Mouse (Mus musculus) ES-Bruce4 (cell line): ENCODE results near the gene Dnajc13. TPM values are rescaled to one million over a fixed set of nuclear protein-coding genes. Genes with fewer than 3 reads are reported as not detected.

Experiments
- H3K27ac ChIP-seq: 2 replicates; pipeline ENCODE4 v1.5.1; 2012; ENCODE audit warnings: low read length, inconsistent platforms; ENCODE audit not compliant: insufficient read depth
- H3K27me3 ChIP-seq: 2 replicates; pipeline ENCODE4 v1.6.1; 2012; ENCODE audit warnings: mild to moderate bottlenecking, low read length, inconsistent platforms; ENCODE audit not compliant: control insufficient read depth, poor library complexity, insufficient read depth, severe bottlenecking
- H3K36me3 ChIP-seq: 2 replicates; pipeline ENCODE4 v1.6.1; 2012; ENCODE audit warnings: inconsistent platforms, mild to moderate bottlenecking, low read length, moderate library complexity; ENCODE audit not compliant: control insufficient read depth, poor library complexity, insufficient read depth, severe bottlenecking
- H3K4me1 ChIP-seq: one replicate; pipeline ENCODE4 v1.8.1; 2011; ENCODE audit warnings: low read length; ENCODE audit not compliant: control insufficient read depth, insufficient read depth
- H3K4me3 ChIP-seq: 2 replicates; pipeline ENCODE4 v1.5.1; 2011; ENCODE audit warnings: low read depth, mild to moderate bottlenecking, low read length
- H3K9ac ChIP-seq: 2 replicates; pipeline ENCODE4 v1.6.1; 2012; ENCODE audit warnings: low read depth, mild to moderate bottlenecking, inconsistent platforms; ENCODE audit not compliant: poor library complexity, severe bottlenecking
- H3K9me3 ChIP-seq: replicated peaks from 2 replicates; pipeline ENCODE4 v1.6.1; 2012; ENCODE audit warnings: mild to moderate bottlenecking, low read length, inconsistent platforms; ENCODE audit not compliant: control insufficient read depth, poor library complexity, insufficient read depth, severe bottlenecking
- CTCF ChIP-seq: IDR thresholded peaks from one replicate; pipeline ENCODE4 v1.8.1; 2011; ENCODE audit warnings: low read depth, low read length
- EP300 ChIP-seq: IDR thresholded peaks from 2 replicates; pipeline ENCODE4 v1.6.1; 2011; ENCODE audit warnings: low read depth, low read length; ENCODE audit not compliant: insufficient read depth
- POLR2A ChIP-seq: IDR thresholded peaks from one replicate; pipeline ENCODE4 v1.8.1; 2011; ENCODE audit warnings: low read length; ENCODE audit not compliant: insufficient read depth
- polyA plus RNA-seq: library from polyadenylated mRNA; stranded (reverse); fragments of >200 nt; gene quantifications from 2 replicates; pipeline ENCODE4 v1.2.4, GENCODE M21; 2011; ENCODE audit warnings: low read depth; ENCODE audit not compliant: missing spikeins, insufficient read depth, insufficient read length

Dnajc13 gene
- polyA plus RNA-seq, 1 experiment, result 119 TPM

DNA sequence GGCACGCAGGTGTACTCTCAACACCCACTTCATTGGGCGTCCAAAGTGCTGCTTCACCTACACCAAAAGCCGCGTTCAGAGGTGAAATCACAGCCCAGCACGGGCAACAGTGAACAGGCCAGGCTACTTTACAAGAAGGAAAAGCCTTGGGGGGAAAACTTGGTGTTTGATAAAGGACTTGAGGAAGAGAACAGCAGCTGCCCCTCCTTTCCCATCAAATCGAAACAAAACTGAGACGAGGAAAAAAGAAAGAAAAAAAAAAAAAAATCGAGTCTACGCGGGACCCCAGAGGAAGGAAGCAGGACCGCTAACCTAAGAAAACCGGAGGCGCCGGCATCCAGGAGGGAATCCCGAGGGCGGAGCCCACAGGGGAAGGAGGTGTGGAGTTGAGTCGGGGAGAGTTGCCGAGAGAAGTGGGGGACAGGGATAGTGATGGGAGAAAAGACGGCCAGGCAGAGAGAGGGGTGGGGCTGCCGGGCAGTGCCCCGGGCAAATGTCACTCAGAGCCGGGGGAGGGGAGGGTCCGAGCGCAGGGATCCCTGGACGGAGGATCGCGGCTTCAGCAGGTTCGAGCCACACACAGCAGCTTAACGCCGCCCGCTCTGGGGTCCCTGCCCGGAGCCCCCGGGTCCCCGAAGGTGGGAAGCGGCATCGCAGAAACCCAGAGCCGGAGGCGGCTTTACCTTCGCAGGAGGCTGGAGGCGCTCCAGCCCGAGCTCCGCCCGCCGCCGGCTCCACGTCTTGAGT, 541 bp downstream of the Dnajc13 start:
- Histone ChIP-seq H3K4me1 (no peaks in the 10 kb centered on the region), H3K4me3 (peak overlapping the region; percentile 85), H3K36me3 (peaks cover 2% of the 10 kb centered on the region; the same call in 1 of the 2 replicates), H3K9ac (peak overlapping the region; percentile 86), H3K9me3 (no peaks in the 10 kb centered on the region), H3K27me3 (no peaks in the 10 kb centered on the region), H3K27ac (no peak overlapping the region)
- no peak for TF ChIP-seq EP300
- no peak for TF ChIP-seq POLR2A
- no peak for TF ChIP-seq CTCF

DNA sequence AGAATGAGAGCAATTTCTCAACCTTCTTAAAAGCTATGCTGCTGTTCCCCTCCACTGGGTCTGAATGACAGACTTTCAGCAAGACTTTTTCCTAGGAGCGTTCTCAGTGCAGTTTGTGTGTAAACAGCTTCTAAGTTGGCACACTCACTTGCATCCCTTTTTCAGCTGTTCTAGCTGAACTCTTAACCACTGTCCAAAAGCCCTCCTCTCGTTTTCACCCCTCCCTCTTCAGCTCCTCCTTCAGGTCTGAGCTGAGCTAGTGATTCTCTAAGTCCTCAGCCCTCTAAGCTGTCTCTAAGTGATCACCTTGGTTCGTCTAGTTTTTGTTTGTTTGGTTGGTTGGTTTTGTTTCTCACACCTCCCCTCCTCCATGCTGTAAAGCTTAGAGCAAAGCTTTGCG, 2.4 kb downstream of the Dnajc13 start:
- H3K27ac ChIP-seq, result no peak overlapping the region
- no peak overlapping the region for H3K9ac ChIP-seq
- H3K9me3 ChIP-seq, result no peaks in the 10 kb centered on the region
- TF ChIP-seq CTCF (no peak), EP300 (no peak), POLR2A (no peak)
- H3K4me3 ChIP-seq, result no peak overlapping the region
- H3K36me3 ChIP-seq, result peaks cover 2% of the 10 kb centered on the region; the same call in 1 of the 2 replicates
- no peaks in the 10 kb centered on the region for H3K4me1 ChIP-seq
- no peaks in the 10 kb centered on the region for H3K27me3 ChIP-seq

DNA sequence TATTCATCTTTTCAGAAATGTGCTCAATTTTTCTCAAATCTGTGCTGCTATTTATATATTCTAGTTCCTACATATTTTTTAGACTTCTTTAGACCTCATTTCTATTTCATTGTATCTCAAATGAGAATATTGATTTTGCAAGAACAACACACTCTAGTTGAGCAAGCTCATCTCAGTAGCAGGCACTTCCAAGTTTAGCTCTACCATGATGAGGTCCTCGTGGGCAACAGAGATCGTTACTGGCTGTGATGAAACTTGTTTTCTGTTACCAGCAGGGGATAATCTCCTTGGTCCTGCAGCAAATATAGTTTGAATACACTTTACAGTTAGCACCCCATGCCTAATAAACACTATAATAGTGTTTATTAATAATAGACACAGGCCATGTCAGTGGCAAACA, 6.6 kb downstream of the Dnajc13 start:
- H3K4me1 ChIP-seq, result peaks cover 3% of the 10 kb centered on the region
- H3K9me3 ChIP-seq, result no peaks in the 10 kb centered on the region
- H3K27me3 ChIP-seq, result no peaks in the 10 kb centered on the region
- no peak overlapping the region for H3K27ac ChIP-seq
- no peak overlapping the region for H3K4me3 ChIP-seq
- H3K9ac ChIP-seq, result no peak overlapping the region
- no peak for TF ChIP-seq CTCF
- TF ChIP-seq EP300, result no peak
- TF ChIP-seq POLR2A, result no peak
- peaks cover 2% of the 10 kb centered on the region; the same call in 1 of the 2 replicates for H3K36me3 ChIP-seq

DNA sequence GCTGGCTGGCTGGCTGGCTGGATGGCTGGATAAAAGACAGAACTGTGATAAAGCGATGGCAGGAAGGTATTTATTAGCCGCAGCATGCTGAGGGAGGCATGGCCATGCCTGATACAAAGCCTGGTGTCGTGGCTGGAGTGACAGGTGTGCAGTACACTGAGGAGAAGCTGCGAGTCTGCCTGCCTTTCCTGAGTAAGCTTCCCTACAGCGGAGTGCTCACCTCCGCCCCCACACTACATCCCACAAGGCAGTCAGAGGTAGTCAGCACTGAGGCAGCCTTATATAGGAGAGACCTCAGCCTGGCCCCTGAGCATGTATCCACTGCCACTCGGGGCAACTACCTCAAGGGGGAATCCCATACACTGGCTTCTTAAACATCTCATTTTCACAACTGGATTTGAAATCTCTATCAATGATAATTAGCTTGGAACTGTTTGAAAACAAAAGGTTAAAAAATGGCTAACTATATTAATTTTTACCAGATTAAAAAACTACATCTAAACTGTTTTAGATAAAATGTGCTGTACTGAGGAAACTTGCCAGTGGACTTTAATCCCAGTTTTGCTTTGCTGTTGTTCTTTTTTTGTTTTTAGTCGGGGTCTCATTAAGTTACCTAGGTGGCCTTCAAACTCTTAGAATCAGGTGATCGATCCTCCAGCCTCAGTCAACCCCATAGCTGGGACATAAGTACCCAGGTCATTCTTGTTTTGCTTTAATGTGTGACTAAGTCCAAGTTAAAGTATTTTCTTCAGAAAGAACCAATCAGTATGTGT, 8.1 kb downstream of the Dnajc13 start:
- Histone ChIP-seq H3K4me1 (peaks cover 3% of the 10 kb centered on the region), H3K9me3 (no peaks in the 10 kb centered on the region), H3K27me3 (no peaks in the 10 kb centered on the region), H3K36me3 (no peaks in the 10 kb centered on the region), H3K9ac (no peak overlapping the region), H3K27ac (no peak overlapping the region), H3K4me3 (no peak overlapping the region)
- TF ChIP-seq CTCF (no peak), EP300 (no peak), POLR2A (no peak)

DNA sequence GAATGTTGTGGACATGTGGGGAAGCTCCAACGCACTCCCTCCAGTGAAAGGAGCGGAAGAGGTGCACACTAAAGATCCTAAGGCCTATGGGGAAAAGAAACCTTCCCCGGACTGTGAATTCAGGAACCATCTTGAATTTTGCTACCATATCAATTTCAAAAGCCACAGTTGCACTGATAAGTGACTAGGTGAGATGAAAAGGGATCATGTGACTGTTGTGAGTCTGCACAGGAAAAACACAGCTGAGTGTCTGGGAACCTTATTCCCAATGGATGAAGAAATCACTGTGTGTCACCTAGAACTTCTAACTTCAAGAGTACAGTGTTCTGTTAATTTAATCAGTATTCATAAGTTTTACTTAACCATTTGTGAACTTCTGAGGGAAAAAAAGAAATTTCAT, 10.1 kb downstream of the Dnajc13 start:
- no peaks in the 10 kb centered on the region for H3K9me3 ChIP-seq
- H3K27me3 ChIP-seq, result no peaks in the 10 kb centered on the region
- H3K4me1 ChIP-seq, result peaks cover 3% of the 10 kb centered on the region
- H3K4me3 ChIP-seq, result no peak overlapping the region
- no peak overlapping the region for H3K27ac ChIP-seq
- no peaks in the 10 kb centered on the region for H3K36me3 ChIP-seq
- TF ChIP-seq CTCF (no peak), POLR2A (no peak)
- H3K9ac ChIP-seq, result no peak overlapping the region

DNA sequence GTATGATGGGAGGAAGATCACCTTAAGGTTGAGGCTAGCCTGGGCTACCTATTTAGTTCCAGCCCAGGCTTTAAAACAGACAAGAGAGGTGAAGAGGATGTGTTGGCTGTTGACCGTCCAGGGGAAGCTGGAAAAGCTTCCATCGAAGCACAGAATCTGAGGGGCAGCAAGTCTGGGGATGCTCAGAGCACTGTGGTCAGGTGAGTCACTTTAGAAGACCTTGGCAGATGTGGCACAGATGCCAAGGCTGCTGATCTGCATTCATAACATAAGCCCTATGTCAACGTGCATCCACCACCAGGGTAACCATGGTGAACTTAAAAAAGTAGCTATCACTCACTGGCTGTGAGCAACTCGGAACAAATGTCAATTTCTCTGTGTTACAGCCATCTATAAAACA, 11.0 kb downstream of the Dnajc13 start:
- Histone ChIP-seq H3K4me1 (peaks cover 3% of the 10 kb centered on the region), H3K36me3 (no peaks in the 10 kb centered on the region), H3K27me3 (no peaks in the 10 kb centered on the region), H3K27ac (no peak overlapping the region), H3K9me3 (no peaks in the 10 kb centered on the region), H3K4me3 (no peak overlapping the region), H3K9ac (no peak overlapping the region)
- no peak for TF ChIP-seq CTCF
- no peak for TF ChIP-seq EP300
- TF ChIP-seq POLR2A, result no peak
